Mouse (Mus musculus) E14TG2a.4 (cell line): ENCODE data around the gene Rnf43.

Experiments used
- CTCF ChIP-seq: conservative IDR thresholded peaks from 2 replicates; pipeline ENCODE4 v1.5.1; 2014; ENCODE audit warnings: low read length
- NANOG ChIP-seq: IDR thresholded peaks from 2 replicates; pipeline ENCODE4 v1.6.1; 2014; ENCODE audit warnings: borderline replicate concordance, low read length, mixed read lengths

DNA sequence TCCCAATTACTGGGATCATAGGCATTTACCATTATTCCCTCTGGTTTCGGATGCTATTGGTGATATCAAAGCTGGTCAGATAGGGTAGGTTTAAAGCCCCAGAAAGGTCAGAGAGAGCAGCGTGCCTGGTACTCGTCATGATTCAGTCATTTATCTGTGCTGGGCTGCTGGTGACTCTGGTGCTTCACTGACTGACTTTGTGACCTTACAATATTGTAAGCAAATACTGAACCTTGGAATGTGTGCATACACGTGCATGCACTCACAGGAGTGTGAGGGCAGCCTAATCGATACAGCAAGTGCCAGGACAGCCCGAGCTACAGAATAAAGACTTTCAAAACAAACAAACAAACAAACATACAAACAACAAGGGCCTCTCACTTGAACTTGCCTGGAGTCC, 73.2 kb downstream of the Rnf43 start:
- no peak for TF ChIP-seq CTCF
- no peak for TF ChIP-seq NANOG
